Mouse (Mus musculus): ENCODE measurements around the gene Gm49380.

The Gm49380 gene

GRCm38 (mm10) chr9:44076764-44077120, 36.6 kb downstream of the Gm49380 start:
- CTCF ChIA-PET = no interaction called here

GRCm38 (mm10) chr9:44075996-44076763, 37.1 kb downstream of the Gm49380 start:
- CTCF ChIA-PET = no interaction called here

- CTCF ChIA-PET = no interaction called here
Observed at GRCm38 (mm10) chr9:44075276-44075995, 37.9 kb downstream of the Gm49380 start.

- CTCF ChIA-PET = no interaction called here
Observed at GRCm38 (mm10) chr9:44074395-44075275, 38.7 kb downstream of the Gm49380 start.

GRCm38 (mm10) chr9:44073115-44073514, 40.2 kb downstream of the Gm49380 start:
- CTCF ChIA-PET = no interaction called here

GRCm38 (mm10) chr9:44072599-44072915, 40.7 kb downstream of the Gm49380 start:
- CTCF ChIA-PET = no interaction called here

- CTCF ChIA-PET = no interaction called here
Observed at GRCm38 (mm10) chr9:44071914-44072598, 41.2 kb downstream of the Gm49380 start.

- CTCF ChIA-PET = no interaction called here
Observed at GRCm38 (mm10) chr9:44070844-44071231, 42.5 kb downstream of the Gm49380 start.

GRCm38 (mm10) chr9:44070113-44070843, 43.0 kb downstream of the Gm49380 start:
- CTCF ChIA-PET = no interaction called here

GRCm38 (mm10) chr9:44069252-44069651, 44.0 kb downstream of the Gm49380 start:
- CTCF ChIA-PET = interaction anchor here (0.7 kb wide), 1 partner anchor 698 kb away, joined by 7 read pairs; no protein-coding TSS in a partner anchor

- CTCF ChIA-PET = interaction anchor here (0.6 to 0.9 kb wide), 3 partner anchors 27 to 330 kb away, joined by 3 to 5 read pairs (median 3); no protein-coding TSS in a partner anchor
Observed at GRCm38 (mm10) chr9:44067960-44068330, 45.4 kb downstream of the Gm49380 start.

GRCm38 (mm10) chr9:44067241-44067959, 45.9 kb downstream of the Gm49380 start:
- CTCF ChIA-PET = interaction anchor here (0.6 to 0.9 kb wide), 4 partner anchors 28 to 329 kb away, joined by 3 to 5 read pairs (median 3); partner anchors contain the start of gene Vps11

GRCm38 (mm10) chr9:44066785-44067225, 46.5 kb downstream of the Gm49380 start, which contains the start of gene Usp2:
Gene Usp2 (plus strand): TSS chr9:44067021.
- CTCF ChIA-PET = interaction anchor here (0.5 kb wide), 1 partner anchor 503 kb away, joined by 4 read pairs; no protein-coding TSS in a partner anchor

- CTCF ChIA-PET = no interaction called here
Observed at GRCm38 (mm10) chr9:44065177-44065576, 48.1 kb downstream of the Gm49380 start.

GRCm38 (mm10) chr9:44058606-44059005, 54.7 kb downstream of the Gm49380 start:
- CTCF ChIA-PET = no interaction called here

- CTCF ChIA-PET = no interaction called here
Observed at GRCm38 (mm10) chr9:44053936-44054335, 59.4 kb downstream of the Gm49380 start.

GRCm38 (mm10) chr9:44052855-44053254, 60.4 kb downstream of the Gm49380 start:
- CTCF ChIA-PET = no interaction called here

- CTCF ChIA-PET = no interaction called here
Observed at GRCm38 (mm10) chr9:44049381-44050165, 63.7 kb downstream of the Gm49380 start.

Measured in spleen, embryonic (tissue).